Mouse (Mus musculus) MEL (cell line): ENCODE measurements around the gene Safb.

Experiments
- CTCF ChIP-seq, 3 experiments: IDR thresholded peaks in 2 of 3; conservative IDR thresholded peaks in 1 of 3; 2 replicates each; pipeline ENCODE4 v1.5.1; 2011 to 2012; ENCODE audit warnings: low read length in 3 of 3, low read depth in 2 of 3, mild to moderate bottlenecking in 2 of 3, improper control_type of control experiment in 1 of 3, inconsistent platforms in 1 of 3, mixed read lengths in 1 of 3, moderate library complexity in 1 of 3; ENCODE audit not compliant: control insufficient read depth in 1 of 3, insufficient read depth in 1 of 3, poor library complexity in 1 of 3, severe bottlenecking in 1 of 3
- ELF1 ChIP-seq: IDR thresholded peaks from 2 replicates; pipeline ENCODE4 v1.6.1; 2014; ENCODE audit warnings: low read depth, mild to moderate bottlenecking, inconsistent platforms, low read length, improper control_type of control experiment, moderate library complexity
- POLR2AphosphoS2 ChIP-seq: IDR thresholded peaks from 2 replicates; pipeline ENCODE4 v1.6.1; 2011; ENCODE audit warnings: low read length, improper control_type of control experiment
- TAL1 ChIP-seq: IDR thresholded peaks from 2 replicates; pipeline ENCODE4 v1.6.1; 2012; ENCODE audit warnings: mild to moderate bottlenecking, inconsistent platforms, low read length, moderate library complexity, mixed read lengths
- USF1 ChIP-seq: IDR thresholded peaks from 2 replicates; pipeline ENCODE4 v1.6.1; 2014; ENCODE audit warnings: low read depth, mild to moderate bottlenecking, inconsistent platforms, low read length, improper control_type of control experiment, moderate library complexity

DNA sequence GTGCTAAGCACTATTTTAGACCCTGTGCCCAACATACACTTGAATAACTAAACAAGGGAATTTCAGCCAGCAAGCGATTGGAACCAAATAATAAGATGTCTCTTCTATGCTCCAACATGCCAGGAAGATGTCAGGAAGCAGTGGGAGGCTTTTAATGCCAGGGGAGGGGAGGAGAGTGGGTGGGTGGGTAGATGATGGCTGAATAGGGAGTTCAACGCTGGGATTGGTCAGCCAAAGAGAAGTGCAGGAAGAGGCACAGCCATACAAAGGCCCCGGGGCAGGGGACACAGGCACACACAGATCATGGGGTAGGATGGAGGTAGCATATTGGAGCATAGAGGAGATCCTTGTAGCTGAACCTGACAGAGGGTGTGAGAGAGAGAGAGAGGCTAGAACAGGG is 47.8 kb upstream of the Safb start:
- TF ChIP-seq TAL1 (no peak), POLR2AphosphoS2 (no peak), USF1 (no peak), ELF1 (no peak), CTCF (IDR thresholded peaks at IDR 0.05 in 2 of 3, conservative IDR thresholded peaks at IDR 0.05 in 1 of 3; ENCODE audit: control insufficient read depth in 1 of 3, insufficient read depth in 1 of 3, low read depth in 2 of 3, low read length in 3 of 3, poor library complexity in 1 of 3, severe bottlenecking in 1 of 3) (no peak)
